Mouse (Mus musculus): ENCODE results near the gene Ifnz. TPM values are rescaled to one million over a fixed set of nuclear protein-coding genes. Genes with fewer than 3 reads are reported as not detected.
"Not testable (repeated sequence)": the region's sequence is repeated elsewhere in the genome, so short reads cannot be mapped to it uniquely, and the experiment has no call there.

Gene Ifnz
- polyA plus RNA-seq, 1 experiment = not detected

DNA sequence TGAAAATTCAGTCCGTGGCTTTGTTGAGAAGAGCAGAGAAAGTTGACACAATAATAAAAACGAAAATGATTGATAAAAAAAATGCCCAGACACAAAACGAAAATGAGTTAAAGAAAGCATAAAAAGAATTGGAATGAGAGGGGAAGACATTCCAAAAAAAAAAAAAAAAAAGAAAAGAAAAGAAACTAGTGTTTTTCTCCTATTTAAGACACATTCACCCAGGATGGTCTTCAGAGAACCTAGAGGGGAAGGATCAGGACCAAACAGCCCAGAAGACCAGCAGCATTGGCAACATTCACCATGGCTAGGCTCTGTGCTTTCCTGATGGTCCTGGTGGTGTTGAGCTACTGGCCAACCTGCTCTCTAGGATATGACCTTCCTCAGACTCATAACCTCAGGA lies 34.0 kb downstream of the Ifnz start, which contains the start of gene Ifna7:
Ifna7 (plus strand) TSS at position 301 of the 400 bp plus-strand sequence.
- Histone ChIP-seq H3K4me1 (ENCODE audit: control insufficient read depth, insufficient read depth, low read length) (no peaks in the 10 kb centered on the region), H3K36me3 (ENCODE audit: control insufficient read depth, insufficient read depth, low read length) (no peaks in the 10 kb centered on the region), H3K27me3 (ENCODE audit: control insufficient read depth, insufficient read depth, low read length) (no peaks in the 10 kb centered on the region), H3K27ac (ENCODE audit: control insufficient read depth, insufficient read depth, low read depth, low read length) (no peak within 1 kb of the TSS), H3K4me3 (ENCODE audit: control insufficient read depth, low read depth, low read length) (no peak within 1 kb of the TSS)
- no peak for TF ChIP-seq CTCF (IDR thresholded peaks at IDR 0.05; ENCODE audit: control insufficient read depth, insufficient read depth, insufficient replicate concordance, low read depth, low read length)
- no peak for TF ChIP-seq POLR2A (IDR thresholded peaks at IDR 0.05; ENCODE audit: control insufficient read depth, low read depth, low read length)

- H3K27ac ChIP-seq (ENCODE audit: control insufficient read depth, insufficient read depth, low read depth, low read length) = no peak within 1 kb of the TSS
- H3K36me3 ChIP-seq (ENCODE audit: control insufficient read depth, insufficient read depth, low read length) = no peaks in the 10 kb centered on the region
- no peaks in the 10 kb centered on the region for H3K27me3 ChIP-seq (ENCODE audit: control insufficient read depth, insufficient read depth, low read length)
- TF ChIP-seq CTCF (IDR thresholded peaks at IDR 0.05; ENCODE audit: control insufficient read depth, insufficient read depth, insufficient replicate concordance, low read depth, low read length) = no peak
- no peak for TF ChIP-seq POLR2A (IDR thresholded peaks at IDR 0.05; ENCODE audit: control insufficient read depth, low read depth, low read length)
- no peaks in the 10 kb centered on the region for H3K4me1 ChIP-seq (ENCODE audit: control insufficient read depth, insufficient read depth, low read length)
- no peak within 1 kb of the TSS for H3K4me3 ChIP-seq (ENCODE audit: control insufficient read depth, low read depth, low read length)
These were observed 37.7 kb downstream of the Ifnz start, which contains the start of gene Ifna11 for GRCm38 (mm10) chr4:88819659-88820058. Gene Ifna11 (plus strand): TSS chr4:88819959.

GRCm38 (mm10) chr4:88822995-88823394 lies 41.1 kb downstream of the Ifnz start:
- H3K27me3 ChIP-seq (ENCODE audit: control insufficient read depth, insufficient read depth, low read length) = no peaks in the 10 kb centered on the region
- no peaks in the 10 kb centered on the region for H3K4me1 ChIP-seq (ENCODE audit: control insufficient read depth, insufficient read depth, low read length)
- H3K27ac ChIP-seq (ENCODE audit: control insufficient read depth, insufficient read depth, low read depth, low read length) = no peak overlapping the region
- H3K36me3 ChIP-seq (ENCODE audit: control insufficient read depth, insufficient read depth, low read length) = no peaks in the 10 kb centered on the region
- TF ChIP-seq POLR2A (IDR thresholded peaks at IDR 0.05; ENCODE audit: control insufficient read depth, low read depth, low read length) (no peak), CTCF (IDR thresholded peaks at IDR 0.05; ENCODE audit: control insufficient read depth, insufficient read depth, insufficient replicate concordance, low read depth, low read length) (no peak)
- H3K4me3 ChIP-seq (ENCODE audit: control insufficient read depth, low read depth, low read length) = no peak overlapping the region

DNA sequence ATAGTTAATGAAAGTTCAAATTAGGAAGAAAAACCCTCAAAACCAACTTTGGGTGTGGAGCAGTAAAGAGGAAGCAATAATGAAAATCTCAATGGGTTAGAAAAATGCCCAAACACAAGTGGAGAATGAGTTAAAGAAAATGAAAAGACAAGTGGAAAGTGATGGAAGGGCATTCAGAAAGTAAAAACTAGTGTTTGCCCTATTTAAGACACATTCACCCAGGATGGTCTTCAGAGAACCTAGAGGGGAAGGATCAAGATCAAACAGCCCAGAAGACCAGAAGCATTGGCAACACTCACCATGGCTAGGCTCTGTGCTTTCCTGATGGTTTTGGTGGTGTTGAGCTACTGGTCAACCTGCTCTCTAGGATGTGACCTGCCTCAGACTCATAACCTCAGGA lies 45.2 kb downstream of the Ifnz start, which contains the start of gene Ifna6:
Ifna6 (plus strand) TSS at position 301 of the 400 bp plus-strand sequence.
- H3K4me1 ChIP-seq (ENCODE audit: control insufficient read depth, insufficient read depth, low read length); H3K27ac ChIP-seq (ENCODE audit: control insufficient read depth, insufficient read depth, low read depth, low read length); H3K27me3 ChIP-seq (ENCODE audit: control insufficient read depth, insufficient read depth, low read length); H3K4me3 ChIP-seq (ENCODE audit: control insufficient read depth, low read depth, low read length); H3K36me3 ChIP-seq (ENCODE audit: control insufficient read depth, insufficient read depth, low read length): not testable (repeated sequence)

GRCm38 (mm10) chr4:88830523-88830922 lies 48.6 kb downstream of the Ifnz start:
- TF ChIP-seq POLR2A (IDR thresholded peaks at IDR 0.05; ENCODE audit: control insufficient read depth, low read depth, low read length) (no peak), CTCF (IDR thresholded peaks at IDR 0.05; ENCODE audit: control insufficient read depth, insufficient read depth, insufficient replicate concordance, low read depth, low read length) (no peak)
- no peak overlapping the region for H3K4me3 ChIP-seq (ENCODE audit: control insufficient read depth, low read depth, low read length)
- no peaks in the 10 kb centered on the region for H3K36me3 ChIP-seq (ENCODE audit: control insufficient read depth, insufficient read depth, low read length)
- H3K27me3 ChIP-seq (ENCODE audit: control insufficient read depth, insufficient read depth, low read length) = no peaks in the 10 kb centered on the region
- no peak overlapping the region for H3K27ac ChIP-seq (ENCODE audit: control insufficient read depth, insufficient read depth, low read depth, low read length)
- no peaks in the 10 kb centered on the region for H3K4me1 ChIP-seq (ENCODE audit: control insufficient read depth, insufficient read depth, low read length)

Other genes starting within 250 kb of the Ifnz start
- not detected in 2 replicates for gene Ifna15, start 223.9 kb upstream of the Ifnz start, polyA plus RNA-seq (2012; rRNA removed)
- gene Ifna14, start 210.3 kb upstream of the Ifnz start, polyA plus RNA-seq (2012; rRNA removed) = not detected in 2 replicates
- not detected in 2 replicates for gene Ifna9, start 189.7 kb upstream of the Ifnz start, polyA plus RNA-seq (2012; rRNA removed)
- gene Ifna12, start 178.8 kb upstream of the Ifnz start, polyA plus RNA-seq (2012; rRNA removed) = not detected in 2 replicates
- gene C87499, start 147.7 kb upstream of the Ifnz start, polyA plus RNA-seq (2012; rRNA removed) = not detected in 2 replicates
- not detected in 2 replicates for gene Ifna13, start 137.7 kb upstream of the Ifnz start, polyA plus RNA-seq (2012; rRNA removed)
- not detected in 2 replicates for gene Ifna16, start 105.2 kb upstream of the Ifnz start, polyA plus RNA-seq (2012; rRNA removed)
- not detected in 2 replicates for gene Ifna2, start 98.2 kb upstream of the Ifnz start, polyA plus RNA-seq (2012; rRNA removed)
- gene Ifnab, start 90.8 kb upstream of the Ifnz start, polyA plus RNA-seq (2012; rRNA removed) = 0.38 and 0.62 TPM in 2 replicates
- 1.1 and 1.7 TPM in 2 replicates for gene Gm26566, start 60.3 kb upstream of the Ifnz start, polyA plus RNA-seq (2012; rRNA removed)
- 5.4 TPM in 2 replicates for gene Klhl9, start 59.7 kb upstream of the Ifnz start, polyA plus RNA-seq (2012; rRNA removed)
- not detected in 2 replicates for gene Gm13271, start 27.3 kb upstream of the Ifnz start, polyA plus RNA-seq (2012; rRNA removed)
- gene Gm13283, start 22.0 kb upstream of the Ifnz start, polyA plus RNA-seq (2012; rRNA removed) = not detected in 2 replicates
- gene Gm13290, start 8.3 kb upstream of the Ifnz start, polyA plus RNA-seq (2012; rRNA removed) = not detected in 2 replicates
- gene Gm13289, start 5.2 kb upstream of the Ifnz start, polyA plus RNA-seq (2012; rRNA removed) = not detected in 2 replicates
- gene Gm13272, start 2.3 kb upstream of the Ifnz start, polyA plus RNA-seq (2012; rRNA removed) = not detected in 2 replicates
- gene Gm13276, start 3.6 kb downstream of the Ifnz start, polyA plus RNA-seq (2012; rRNA removed) = not detected in 2 replicates
- not detected in 2 replicates for gene Gm13277, start 6.5 kb downstream of the Ifnz start, polyA plus RNA-seq (2012; rRNA removed)
- gene Gm13278, start 9.4 kb downstream of the Ifnz start, polyA plus RNA-seq (2012; rRNA removed) = not detected in 2 replicates
- gene Gm13275, start 12.4 kb downstream of the Ifnz start, polyA plus RNA-seq (2012; rRNA removed) = not detected in 2 replicates
- not detected in 2 replicates for gene Gm13279, start 15.3 kb downstream of the Ifnz start, polyA plus RNA-seq (2012; rRNA removed)
- not detected in 2 replicates for gene Gm13285, start 17.5 kb downstream of the Ifnz start, polyA plus RNA-seq (2012; rRNA removed)
- not detected in 2 replicates for gene Gm13287, start 21.1 kb downstream of the Ifnz start, polyA plus RNA-seq (2012; rRNA removed)
- not detected in 2 replicates for gene Gm13288, start 23.4 kb downstream of the Ifnz start, polyA plus RNA-seq (2012; rRNA removed)
- gene Ifna7, start 34.1 kb downstream of the Ifnz start, polyA plus RNA-seq (2012; rRNA removed) = not detected in 2 replicates
- gene Ifna11, start 37.8 kb downstream of the Ifnz start, polyA plus RNA-seq (2012; rRNA removed) = not detected in 2 replicates
- not detected in 2 replicates for gene Ifna6, start 45.3 kb downstream of the Ifnz start, polyA plus RNA-seq (2012; rRNA removed)
- gene Ifna5, start 53.4 kb downstream of the Ifnz start, polyA plus RNA-seq (2012; rRNA removed) = not detected in 2 replicates
- gene Ifna4, start 59.7 kb downstream of the Ifnz start, polyA plus RNA-seq (2012; rRNA removed) = not detected in 2 replicates
- gene Ifna1, start 68.0 kb downstream of the Ifnz start, polyA plus RNA-seq (2012; rRNA removed) = not detected in 2 replicates
- gene Ifne, start 98.1 kb downstream of the Ifnz start, polyA plus RNA-seq (2012; rRNA removed) = not detected in 2 replicates